Mouse (Mus musculus): ENCODE data around the gene Ndrg3. TPM values are rescaled to one million over a fixed set of nuclear protein-coding genes. Genes with fewer than 3 reads are reported as not detected.

Gene Ndrg3
- total RNA-seq, 2 experiments from 2014 or later = 20.0 to 24.9 TPM

GRCm38 (mm10) chr2:156879541-156879940 lies 112.3 kb downstream of the Ndrg3 start:
- DNase-seq = no peak
- intact Hi-C loops (cut with DNase I) = no loop called here

- intact Hi-C loops (cut with DNase I) = no loop called here
- DNase-seq = no peak
Measured at GRCm38 (mm10) chr2:156877726-156878125, 114.1 kb downstream of the Ndrg3 start.

Other genes with a start within 250 kb of the Ndrg3 start
- gene Myl9, start 216.6 kb downstream of the Ndrg3 start, total RNA-seq (2021) = 100 to 1,000 TPM in 1 of 2 experiments, 10 to 100 TPM in 1; 97.9 to 115 TPM
- gene Tgif2, start 152.0 kb downstream of the Ndrg3 start, total RNA-seq (2021) = under 1 TPM; 0.51 to 0.72 TPM
- 1 to 10 TPM in 1 of 2 experiments, under 1 TPM in 1; 0.65 to 1.1 TPM for gene 4930518I15Rik, start 134.1 kb downstream of the Ndrg3 start, total RNA-seq (2021)
- 100 to 1,000 TPM; 114 to 123 TPM for gene Rab5if, start 128.9 kb downstream of the Ndrg3 start, total RNA-seq (2021)
- not detected for gene Sla2, start 104.9 kb downstream of the Ndrg3 start, total RNA-seq (2021)
- gene Dsn1, start 15.1 kb upstream of the Ndrg3 start, total RNA-seq (2021) = 1 to 10 TPM; 1.6 to 2.2 TPM
- gene Soga1, start 87.2 kb upstream of the Ndrg3 start, total RNA-seq (2021) = 10 to 100 TPM; 11.5 to 13.4 TPM
- gene Tldc2, start 95.0 kb upstream of the Ndrg3 start, total RNA-seq (2021) = not detected
- 10 to 100 TPM; 21.9 to 29.5 TPM for gene Samhd1, start 143.2 kb upstream of the Ndrg3 start, total RNA-seq (2021)
- 1 to 10 TPM; 1.4 to 2.6 TPM for gene Rbl1, start 212.5 kb upstream of the Ndrg3 start, total RNA-seq (2021)